Mouse (Mus musculus): ENCODE data around the gene Wwp2.
A peak's percentile ranks its signal among the peaks of the same experiment; 100 is the strongest.

DNA sequence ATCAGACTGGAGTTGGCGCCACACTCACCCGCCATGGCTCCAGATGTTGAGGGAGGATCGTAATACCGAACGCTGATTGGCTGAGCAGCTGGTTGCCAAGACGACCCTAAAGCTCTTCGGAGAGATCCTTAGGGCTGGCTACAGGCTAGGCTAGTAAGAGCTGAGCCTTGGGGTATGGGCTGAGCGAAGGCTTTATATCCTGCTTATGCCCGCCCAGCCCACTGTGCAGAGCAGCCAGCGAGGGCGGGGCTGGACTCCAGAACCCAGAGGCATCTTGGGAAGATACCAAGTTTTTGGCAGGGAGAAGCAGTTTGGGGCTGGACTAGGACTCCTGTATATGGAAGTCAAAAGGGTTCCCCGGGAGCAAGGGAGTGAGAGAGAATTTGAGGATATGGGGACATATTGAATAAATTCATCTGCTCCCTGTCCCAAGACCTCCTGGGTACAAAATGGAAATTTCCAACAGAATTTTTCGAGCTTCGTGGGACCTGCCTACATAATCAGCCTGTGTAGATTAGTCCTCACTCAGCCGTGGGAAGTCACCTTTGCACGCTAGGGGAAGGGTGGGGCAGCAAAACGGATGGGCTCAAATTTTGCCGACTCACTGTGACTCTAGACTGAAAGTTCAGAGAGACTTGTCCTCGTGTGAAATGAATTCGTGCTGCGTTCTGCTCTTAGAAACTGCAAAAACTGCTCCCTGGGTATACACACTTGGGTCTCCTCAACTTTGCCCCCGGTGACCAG lies 33.0 kb upstream of the Wwp2 start, which contains the start of gene Nqo1:
- no peak for TF ChIP-seq CTCF (IDR thresholded peaks at IDR 0.05)
- TF ChIP-seq EP300 (IDR thresholded peaks at IDR 0.05; ENCODE audit: insufficient read depth, low read depth, low read length) = 0 out of 2 replicates have a peak, but pooled peaks have one; percentile 8
- peak; percentile 75 for TF ChIP-seq POLR2A (IDR thresholded peaks at IDR 0.05; ENCODE audit: insufficient read depth, low read depth, low read length)
